Comparison of ENCODE assay signal across 32 mouse cellular contexts in the genomic region with DNA sequence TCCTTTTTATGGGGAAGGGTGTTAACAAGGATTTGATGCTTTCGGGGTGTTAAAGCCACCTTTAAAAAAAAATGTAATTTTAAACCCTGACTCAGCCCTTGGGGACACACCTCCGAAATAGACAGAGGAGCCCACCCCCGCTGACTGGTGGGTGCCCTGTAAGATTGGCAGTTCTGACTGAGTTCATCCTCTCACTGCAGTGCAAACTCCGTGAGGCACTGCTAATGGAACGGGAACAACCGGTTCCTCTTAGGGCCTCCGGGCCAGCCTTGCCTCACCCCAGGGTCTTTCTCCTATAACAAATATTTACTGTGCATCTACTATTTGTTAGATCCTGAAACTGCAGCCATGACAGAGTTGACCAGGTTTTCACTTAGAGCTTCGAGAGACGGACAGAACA. TPM values are rescaled to one million over a fixed set of nuclear protein-coding genes. Genes with fewer than 3 reads are reported as not detected.
DNase-seq lines count a peak whose midpoint lies in the region; ATAC-seq and TF ChIP-seq lines count a peak whose summit lies in the region.
"Had no signal": no experiment of that assay in that cellular context is flagged by ENCODE, and none has a peak within 500 bp of the region (broad histone marks: within the 10 kb centered on the region; RNA-seq: fewer than 3 reads in every experiment).

No protein-coding gene starts in this region.

- H3K9me3 ChIP-seq in intestine, embryonic 14.5 days (ENCODE audit: control insufficient read depth, low read length), result no peaks in the 10 kb centered on the region
- H3K9me3 ChIP-seq in intestine, postnatal 0 days (ENCODE audit: control insufficient read depth), result no peaks in the 10 kb centered on the region
- no peaks in the 10 kb centered on the region for H3K9me3 ChIP-seq in stomach, embryonic 14.5 days (ENCODE audit: control insufficient read depth, low read depth, low read length)
- H3K9me3 ChIP-seq: embryonic facial prominence, embryonic 15.5 days; forebrain, embryonic 13.5 days; heart, embryonic 12.5 days; liver, embryonic 13.5 days; midbrain, embryonic 10.5 days; midbrain, embryonic 15.5 days; neural tube, embryonic 12.5 days had no signal

- ATAC-seq in intestine, embryonic 14.5 days (replicated peaks; ENCODE audit: low FRiP score, low TSS enrichment, low read depth), result 0 out of 2 replicates have a peak, but pooled peaks have one; percentile 53
- no peak for ATAC-seq in intestine, postnatal 0 days
- ATAC-seq in stomach, embryonic 14.5 days (ENCODE audit: insufficient number of reproducible peaks, insufficient read depth, low FRiP score, low read depth), result peak; percentile 77; the same call in 1 of the 2 replicates
- ATAC-seq: forebrain, embryonic 13.5 days; midbrain, embryonic 15.5 days; Patski had no signal

- H3K4me2 ChIP-seq in intestine, embryonic 14.5 days (ENCODE audit: low read length), result no peak overlapping the region
- H3K4me2 ChIP-seq in intestine, postnatal 0 days (replicated peaks; ENCODE audit: low read depth), result no peak overlapping the region
- H3K4me2 ChIP-seq in stomach, embryonic 14.5 days (replicated peaks; ENCODE audit: low read depth, low read length), result no peak overlapping the region
- H3K4me2 ChIP-seq: embryonic facial prominence, embryonic 15.5 days; forebrain, embryonic 13.5 days; heart, embryonic 12.5 days; hindbrain, embryonic 14.5 days; liver, embryonic 13.5 days; midbrain, embryonic 15.5 days; neural tube, embryonic 12.5 days had no signal

- no peak overlapping the region for H3K4me3 ChIP-seq in intestine, embryonic 14.5 days (ENCODE audit: low read depth, low read length)
- no peak overlapping the region for H3K4me3 ChIP-seq in intestine, postnatal 0 days (ENCODE audit: low read depth, low read length)
- H3K4me3 ChIP-seq in stomach, embryonic 14.5 days (ENCODE audit: low read depth, low read length), result no peak overlapping the region
- H3K4me3 ChIP-seq: embryonic facial prominence, embryonic 15.5 days; forebrain, embryonic 13.5 days; heart, embryonic 12.5 days; liver, embryonic 13.5 days; midbrain, embryonic 10.5 days; midbrain, embryonic 15.5 days; neural tube, embryonic 12.5 days had no signal

- H3K27ac ChIP-seq in intestine, embryonic 14.5 days (ENCODE audit: low read depth), result no peak overlapping the region
- H3K27ac ChIP-seq in intestine, postnatal 0 days (ENCODE audit: low read depth, low read length), result no peak overlapping the region
- H3K27ac ChIP-seq in stomach, embryonic 14.5 days (ENCODE audit: low read length), result no peak overlapping the region
- H3K27ac ChIP-seq: embryonic facial prominence, embryonic 15.5 days; forebrain, embryonic 13.5 days; hindbrain, embryonic 14.5 days; liver, embryonic 13.5 days; midbrain, embryonic 10.5 days; midbrain, embryonic 15.5 days; neural tube, embryonic 12.5 days had no signal

- 65% methylated on average over 9 of the region's 9 CpGs for WGBS in intestine, embryonic 14.5 days
- 49% methylated on average over 9 of the region's 9 CpGs for WGBS in intestine, postnatal 0 days
- 54% methylated on average over 9 of the region's 9 CpGs for WGBS in stomach, embryonic 14.5 days

- no peak for TF ChIP-seq CTCF in intestine, postnatal 0 days (IDR thresholded peaks at IDR 0.05; ENCODE audit: low read depth)

- no peak overlapping the region for H3K9ac ChIP-seq in intestine, embryonic 14.5 days (ENCODE audit: low read length)
- H3K9ac ChIP-seq in intestine, postnatal 0 days (ENCODE audit: low read depth, low read length), result no peak overlapping the region
- no peak overlapping the region for H3K9ac ChIP-seq in stomach, embryonic 14.5 days (replicated peaks; ENCODE audit: low read depth, low read length)
- H3K9ac ChIP-seq: embryonic facial prominence, embryonic 15.5 days; forebrain, embryonic 13.5 days; heart, embryonic 12.5 days; hindbrain, embryonic 14.5 days; liver, embryonic 13.5 days; midbrain, embryonic 15.5 days; neural tube, embryonic 12.5 days had no signal

- no peak for DNase-seq in intestine, embryonic 14.5 days (ENCODE audit: low spot score)
- peak; percentile 55 for DNase-seq in urinary bladder, postnatal 14 days (ENCODE audit: low spot score)
- no peak for DNase-seq in urinary bladder, postnatal 4 days (ENCODE audit: low spot score in 2 of 2)
- DNase-seq in natural killer cell, adult 2 months (ENCODE audit: low spot score in 2 of 2), result no peak
- no peak for DNase-seq in spleen, postnatal 10 days (ENCODE audit: low spot score in 2 of 2)
- DNase-seq: adrenal gland, postnatal 10 days; cerebellum, adult 11 months; cerebellum, adult 9-10 months; cerebellum, postnatal 36 days; embryo, embryonic 11 days; gastrocnemius, postnatal 25 days; heart, adult 18-20 months; kidney, adult 8-10 months; kidney, postnatal 10 days; layer of hippocampus, postnatal 36 days; left cerebral cortex, postnatal 4 days; liver, embryonic 13.5 days; lung, adult 2 months; lung, postnatal 14 days; right cerebral cortex, postnatal 14 days; thymus, adult 2 months; thymus, postnatal 36 days had no signal

- no peaks in the 10 kb centered on the region for H3K36me3 ChIP-seq in intestine, embryonic 14.5 days (ENCODE audit: control insufficient read depth, insufficient read depth, low read length)
- H3K36me3 ChIP-seq in intestine, postnatal 0 days (ENCODE audit: control insufficient read depth, insufficient read depth), result no peaks in the 10 kb centered on the region
- H3K36me3 ChIP-seq in stomach, embryonic 14.5 days (ENCODE audit: control insufficient read depth, insufficient read depth, low read length), result no peaks in the 10 kb centered on the region
- H3K36me3 ChIP-seq: embryonic facial prominence, embryonic 15.5 days; heart, embryonic 12.5 days; liver, embryonic 13.5 days; midbrain, embryonic 10.5 days; midbrain, embryonic 15.5 days; neural tube, embryonic 12.5 days had no signal

- no peaks in the 10 kb centered on the region for H3K27me3 ChIP-seq in intestine, embryonic 14.5 days (replicated peaks; ENCODE audit: control insufficient read depth, insufficient read depth, low read length)
- H3K27me3 ChIP-seq in intestine, postnatal 0 days (replicated peaks; ENCODE audit: control insufficient read depth, insufficient read depth, low read length), result no peaks in the 10 kb centered on the region
- H3K27me3 ChIP-seq in stomach, embryonic 14.5 days (ENCODE audit: control insufficient read depth, insufficient read depth, low read length), result no peaks in the 10 kb centered on the region
- H3K27me3 ChIP-seq: embryonic facial prominence, embryonic 15.5 days; forebrain, embryonic 13.5 days; heart, embryonic 12.5 days; liver, embryonic 13.5 days; midbrain, embryonic 15.5 days; neural tube, embryonic 12.5 days; Patski had no signal

- no peaks in the 10 kb centered on the region for H3K4me1 ChIP-seq in intestine, embryonic 14.5 days (replicated peaks; ENCODE audit: control insufficient read depth, insufficient read depth, low read length)
- H3K4me1 ChIP-seq in intestine, postnatal 0 days (replicated peaks; ENCODE audit: control insufficient read depth, insufficient read depth, low read length), result no peaks in the 10 kb centered on the region
- H3K4me1 ChIP-seq in stomach, embryonic 14.5 days (ENCODE audit: control insufficient read depth, insufficient read depth, low read length), result no peaks in the 10 kb centered on the region
- H3K4me1 ChIP-seq: embryonic facial prominence, embryonic 15.5 days; forebrain, embryonic 13.5 days; heart, embryonic 12.5 days; liver, embryonic 13.5 days; midbrain, embryonic 10.5 days; midbrain, embryonic 15.5 days; neural tube, embryonic 12.5 days had no signal

RNA-seq across cellular contexts. Expression of a gene that starts 18.9 kb away (rescaled TPM):
- 17.9 and 18.8 TPM in 2 replicates for polyA plus RNA-seq in intestine, embryonic 14.5 days (2014; fragmentation: Nextera tagmentation; extraction: Ambion mirVana)
- 6.8 and 7.2 TPM in 2 replicates for polyA plus RNA-seq in intestine, postnatal 0 days (2015; fragmentation: Nextera tagmentation; extraction: Ambion mirVana)
- polyA plus RNA-seq in stomach, embryonic 14.5 days (2014; fragmentation: Nextera tagmentation; extraction: Ambion mirVana), result 20.7 and 22.0 TPM in 2 replicates
